Mouse (Mus musculus) intestine, embryonic 14.5 days (tissue): ENCODE results near the gene Maco1. TPM values are rescaled to one million over a fixed set of nuclear protein-coding genes. Genes with fewer than 3 reads are reported as not detected.

ENCODE experiments used
- polyA plus RNA-seq: library from polyadenylated mRNA; unstranded; fragments of >200 nt; fragmentation: Nextera tagmentation; extraction: Ambion mirVana; gene quantifications from 2 replicates; pipeline ENCODE4 v1.2.1, GENCODE M21; 2014

Gene Maco1
- polyA plus RNA-seq, 1 experiment from 2014 or later = 34.2 TPM

Other genes with a start within 250 kb of the Maco1 start
- gene Man1c1, start 149.1 kb downstream of the Maco1 start, polyA plus RNA-seq = 2.2 and 3.6 TPM in 2 replicates
- gene Ldlrap1, start 85.3 kb downstream of the Maco1 start, polyA plus RNA-seq = 15.0 and 16.6 TPM in 2 replicates
- gene Rhd, start 11.2 kb upstream of the Maco1 start, polyA plus RNA-seq = 0.89 and 1.1 TPM in 2 replicates
- gene Tmem50a, start 61.7 kb upstream of the Maco1 start, polyA plus RNA-seq = 152 and 159 TPM in 2 replicates
- gene Rsrp1, start 70.2 kb upstream of the Maco1 start, polyA plus RNA-seq = 400 and 437 TPM in 2 replicates
- 62.4 and 63.0 TPM in 2 replicates for gene Syf2, start 77.6 kb upstream of the Maco1 start, polyA plus RNA-seq